Mouse (Mus musculus): ENCODE measurements around the gene Gpr45.

- TF ChIP-seq POLR2A (IDR thresholded peaks at IDR 0.05; ENCODE audit: insufficient read length, low read depth) (no peak), USF1 (IDR thresholded peaks at IDR 0.05; ENCODE audit: low read depth) (no peak), REST (IDR thresholded peaks at IDR 0.05; ENCODE audit: insufficient read depth, insufficient read length) (no peak), CEBPB (IDR thresholded peaks at IDR 0.05; ENCODE audit: insufficient read depth, poor library complexity, severe bottlenecking) (no peak), E2F4 (IDR thresholded peaks at IDR 0.05; ENCODE audit: insufficient read depth) (no peak), MAX (IDR thresholded peaks at IDR 0.05; ENCODE audit: low read depth) (no peak), POLR2AphosphoS2 (IDR thresholded peaks at IDR 0.05; ENCODE audit: insufficient read length, low read depth) (no peak), SRF (IDR thresholded peaks at IDR 0.05; ENCODE audit: control insufficient read depth, insufficient read length, low read depth) (no peak), TCF12 (IDR thresholded peaks at IDR 0.05; ENCODE audit: insufficient read depth, poor library complexity, severe bottlenecking) (no peak), MYOD1 (IDR thresholded peaks at IDR 0.05; ENCODE audit: control insufficient read depth in 1 of 3, insufficient read length in 2 of 3, low read depth in 2 of 3) (no peak)
Observed at GRCm38 (mm10) chr1:42916719-42917118, 36.0 kb upstream of the Gpr45 start.

All from myocyte (in vitro differentiated cells).